Mouse (Mus musculus) lung, postnatal 0 days (tissue): ENCODE results near the gene Kcnrg.

Source experiments
- CTCF ChIP-seq: IDR thresholded peaks from 2 replicates; pipeline ENCODE4 v1.5.1; 2016; ENCODE audit warnings: antibody characterized with exemption, mild to moderate bottlenecking
- EP300 ChIP-seq: IDR thresholded peaks from 2 replicates; pipeline ENCODE4 v1.6.1; 2016; ENCODE audit warnings: antibody characterized with exemption, mild to moderate bottlenecking, control low read depth

DNA sequence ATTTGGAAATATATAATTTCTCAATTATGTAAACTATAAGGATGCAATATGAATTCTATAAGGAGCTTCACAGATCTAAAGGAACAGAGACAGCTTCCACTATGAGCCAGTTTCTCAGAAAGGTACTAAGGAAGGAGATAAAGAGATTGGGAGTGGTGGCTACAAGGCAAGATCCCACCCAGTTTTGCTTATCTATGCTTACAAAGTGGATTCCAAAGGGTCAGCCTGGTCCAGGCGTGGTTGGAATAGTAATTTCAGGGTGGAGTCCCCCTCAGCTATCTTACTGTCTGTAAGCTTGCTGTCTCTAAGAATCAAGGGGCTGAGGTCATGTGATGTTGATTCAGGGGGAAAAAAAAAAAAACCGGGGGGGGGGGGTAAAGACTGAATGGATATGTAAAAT lies 49.2 kb downstream of the Kcnrg start:
- TF ChIP-seq CTCF: no peak
- no peak for TF ChIP-seq EP300
